Mouse (Mus musculus): ENCODE measurements around the gene Ttc9c. TPM values are rescaled to one million over a fixed set of nuclear protein-coding genes. Genes with fewer than 3 reads are reported as not detected.
"Not testable (repeated sequence)": the region's sequence is repeated elsewhere in the genome, so short reads cannot be mapped to it uniquely, and the experiment has no call there.

Gene Ttc9c
- polyA plus RNA-seq, 1 experiment from 2014 or later, result 57.2 TPM

DNA sequence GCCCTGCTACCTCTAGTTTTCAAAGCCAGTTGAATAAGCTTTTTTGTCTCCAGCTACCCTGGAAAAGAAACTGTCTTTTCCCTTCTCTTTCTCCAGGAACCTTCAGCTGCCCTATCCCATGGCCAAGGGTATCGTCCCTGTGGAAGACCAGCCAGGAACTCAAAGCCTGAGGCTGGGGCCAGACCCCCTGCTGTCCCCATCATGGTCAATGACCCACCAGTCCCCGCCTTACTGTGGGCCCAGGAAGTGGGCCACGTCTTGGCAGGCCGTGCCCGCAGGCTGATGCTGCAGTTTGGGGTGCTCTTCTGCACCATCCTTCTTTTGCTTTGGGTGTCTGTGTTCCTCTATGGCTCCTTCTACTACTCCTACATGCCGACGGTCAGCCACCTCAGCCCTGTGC is 21.9 kb upstream of the Ttc9c start:
- no peak for ATAC-seq (ENCODE audit: borderline replicate concordance, extremely low read depth, low FRiP score, low TSS enrichment)
- WGBS, result 89% methylated on average over 7 of the region's 7 CpGs
- no peak overlapping the region for H3K27ac ChIP-seq
- peak overlapping the region; percentile 81 for H3K4me2 ChIP-seq
- H3K4me3 ChIP-seq, result peak overlapping the region; percentile 53
- H3K36me3 ChIP-seq, result peaks cover 9% of the 10 kb centered on the region
- H3K4me1 ChIP-seq, result peaks cover 23% of the 10 kb centered on the region
- peak overlapping the region; percentile 48 for H3K9ac ChIP-seq
- H3K9me3 ChIP-seq, result no peaks in the 10 kb centered on the region
- H3K27me3 ChIP-seq, result no peaks in the 10 kb centered on the region

DNA sequence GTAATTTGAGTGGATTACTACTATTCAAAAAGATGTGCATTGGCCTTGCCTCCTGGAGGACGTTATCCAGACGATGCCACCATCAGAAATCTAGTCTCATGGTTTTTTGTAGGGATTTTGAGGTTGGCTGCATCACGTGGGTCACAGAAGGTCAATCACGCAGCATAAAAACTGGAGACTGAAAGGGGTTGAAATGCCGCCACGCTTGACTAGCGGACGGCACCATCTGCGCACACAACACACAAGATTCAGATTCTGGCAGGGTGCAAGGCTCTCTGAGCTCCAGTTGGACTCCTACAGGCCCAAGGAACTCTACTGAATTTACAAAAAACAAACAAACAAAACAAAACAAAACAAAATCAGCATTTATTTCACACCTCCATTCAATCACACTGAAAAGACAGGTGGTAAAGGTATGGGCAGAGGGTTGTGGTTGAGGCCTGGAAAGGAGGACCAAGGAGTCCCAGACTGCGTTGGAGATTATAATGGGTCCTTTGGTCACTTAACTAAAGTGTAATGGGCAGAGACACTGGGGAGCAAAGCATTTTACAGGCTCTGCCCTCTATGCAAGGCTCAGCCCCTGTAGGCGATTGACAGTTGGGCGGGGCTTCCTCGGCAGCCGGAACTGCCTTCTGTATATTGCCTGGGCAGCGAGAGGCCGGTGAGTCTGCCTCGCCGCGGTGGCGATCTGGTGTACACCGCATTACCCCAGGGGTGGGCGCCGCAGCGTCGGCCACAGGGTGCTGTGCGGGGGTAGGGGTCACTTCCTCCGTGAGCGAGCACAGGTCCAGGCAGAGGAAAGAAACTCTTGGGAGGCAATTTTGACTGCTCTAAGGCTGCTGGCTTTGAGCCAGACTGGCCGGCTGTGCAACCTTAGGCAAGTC is 21.0 kb upstream of the Ttc9c start:
- Histone ChIP-seq H3K9me3 (no peaks in the 10 kb centered on the region), H3K9ac (peak overlapping the region; percentile 48), H3K36me3 (0 out of 2 replicates have a peak, but pooled peaks cover 5% of the 10 kb centered on the region), H3K4me3 (peak overlapping the region; percentile 53), H3K27me3 (no peaks in the 10 kb centered on the region), H3K4me2 (peak overlapping the region; percentile 81), H3K4me1 (peaks cover 23% of the 10 kb centered on the region), H3K27ac (no peak overlapping the region)
- peak; percentile 66; the same call in 1 of the 2 replicates for ATAC-seq (ENCODE audit: borderline replicate concordance, extremely low read depth, low FRiP score, low TSS enrichment)
- WGBS, result 27% methylated on average over 29 of the region's 29 CpGs

DNA sequence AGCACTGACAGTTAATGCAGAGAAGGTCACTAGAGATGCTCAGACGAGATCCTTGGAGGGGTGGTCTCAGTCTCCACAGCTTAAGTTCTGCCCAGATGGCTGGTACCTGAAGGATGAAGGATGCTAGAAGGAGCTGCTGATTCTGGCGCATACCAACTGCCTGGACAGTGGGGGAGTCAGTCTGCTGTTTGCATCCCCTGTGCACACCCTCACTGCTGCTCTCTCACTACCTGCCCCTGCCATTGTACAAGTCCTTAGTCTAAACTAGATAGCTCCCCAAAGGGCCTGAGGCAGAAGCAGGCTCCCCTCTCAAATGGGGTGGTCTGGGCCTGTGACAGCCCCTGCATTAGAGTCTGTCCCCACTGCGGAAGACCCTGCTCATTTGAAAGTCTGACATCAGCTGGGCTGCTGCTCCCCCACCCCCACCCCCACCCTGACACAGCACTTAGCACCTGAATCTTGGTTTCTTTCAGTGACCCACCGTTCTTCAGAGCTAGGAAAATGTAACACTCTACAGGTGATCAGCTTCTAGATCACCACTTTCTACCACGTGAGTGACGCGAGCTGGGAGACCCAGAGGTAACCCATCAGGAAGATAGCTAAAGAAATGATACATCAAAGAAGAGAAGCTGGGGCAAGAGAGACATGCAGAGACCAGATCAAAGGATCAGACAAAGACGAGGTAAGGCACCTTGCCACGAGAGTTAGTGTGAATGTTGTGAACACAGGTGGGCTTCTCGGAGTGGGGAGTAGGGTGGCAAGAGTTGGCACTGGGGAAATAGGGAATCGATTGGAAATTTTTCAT is 20.2 kb upstream of the Ttc9c start, which contains the start of gene Gng3:
Gene Gng3, minus strand, starts transcription at position 92 of the 805 bp plus-strand sequence.
- Histone ChIP-seq H3K27me3 (no peaks in the 10 kb centered on the region), H3K4me1 (peaks cover 23% of the 10 kb centered on the region), H3K4me2 (peak within 1 kb of the TSS; percentile 86), H3K4me3 (peak within 1 kb of the TSS; percentile 59), H3K9me3 (no peaks in the 10 kb centered on the region), H3K9ac (peak within 1 kb of the TSS; percentile 72), H3K27ac (peak within 1 kb of the TSS; percentile 98), H3K36me3 (peaks cover 11% of the 10 kb centered on the region)
- no peak for ATAC-seq (ENCODE audit: borderline replicate concordance, extremely low read depth, low FRiP score, low TSS enrichment)
- 62% methylated on average over 11 of the region's 11 CpGs for WGBS

DNA sequence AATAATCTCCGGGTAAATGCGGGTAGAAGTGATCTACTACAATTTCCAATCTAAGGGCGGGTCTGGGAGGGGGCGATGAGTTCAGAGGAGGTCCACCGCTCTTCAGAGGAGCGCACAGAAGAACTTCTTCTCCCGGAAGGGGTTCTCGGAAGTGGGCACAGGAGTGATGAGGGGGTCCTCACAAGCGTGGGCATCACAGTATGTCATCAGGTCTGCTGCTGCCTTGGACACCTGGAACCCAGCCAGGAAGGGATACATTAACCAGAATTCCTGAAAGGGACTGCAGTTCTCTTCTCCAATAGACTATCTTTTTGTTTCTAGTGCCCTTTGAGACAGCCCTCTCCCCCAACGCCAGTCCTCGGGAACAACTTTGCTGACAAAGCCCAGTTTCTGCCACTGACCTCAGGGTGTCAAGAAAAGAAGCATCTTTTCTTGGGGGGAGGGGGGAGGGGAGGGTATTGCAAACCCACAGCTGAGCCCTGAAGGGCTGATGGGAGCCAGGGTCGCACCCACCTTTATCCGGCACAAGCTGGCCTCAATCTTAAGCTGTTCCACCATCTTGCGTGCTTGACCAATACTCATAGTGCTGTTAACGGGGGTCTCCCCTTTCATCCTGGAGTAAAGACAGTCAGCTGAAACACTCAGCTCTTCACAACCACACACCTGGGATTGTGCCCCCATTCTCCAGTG is 19.1 kb upstream of the Ttc9c start:
- Histone ChIP-seq H3K4me1 (peaks cover 23% of the 10 kb centered on the region), H3K27ac (peak overlapping the region; percentile 98), H3K4me2 (peak overlapping the region; percentile 86), H3K27me3 (no peaks in the 10 kb centered on the region), H3K9ac (peak overlapping the region; percentile 72), H3K4me3 (peak overlapping the region; percentile 59), H3K9me3 (no peaks in the 10 kb centered on the region), H3K36me3 (peaks cover 23% of the 10 kb centered on the region)
- peak; percentile 16; the same call in 1 of the 2 replicates for ATAC-seq (ENCODE audit: borderline replicate concordance, extremely low read depth, low FRiP score, low TSS enrichment)
- 15% methylated on average over 15 of the region's 15 CpGs for WGBS

DNA sequence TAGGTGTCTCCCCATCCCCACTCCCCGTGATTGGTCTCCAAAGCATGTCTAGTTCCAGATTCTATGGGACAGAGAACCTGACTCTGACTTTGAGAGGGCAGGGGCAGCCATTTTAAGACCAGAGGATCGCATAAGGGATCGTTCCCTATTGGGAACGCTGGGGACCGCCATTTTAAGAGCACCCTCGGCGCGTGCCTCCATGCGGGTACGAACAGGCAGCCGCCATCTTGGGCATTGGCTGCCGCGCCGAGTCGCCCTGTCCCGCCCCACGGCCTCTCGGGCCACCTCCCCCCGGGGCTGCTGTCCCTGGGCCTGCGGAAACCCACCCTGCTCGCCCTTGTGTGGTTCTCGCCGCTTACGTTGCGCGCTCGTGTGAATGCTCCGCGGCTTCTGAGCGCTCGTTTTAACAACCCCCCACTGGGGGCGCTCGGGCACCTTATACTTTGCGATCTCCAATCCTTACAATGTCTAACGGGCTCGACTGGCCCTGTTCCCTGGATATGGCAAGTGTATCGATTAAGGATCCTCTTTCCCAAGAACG is 18.2 kb upstream of the Ttc9c start, which contains the start of gene Bscl2:
Gene Bscl2, plus strand, starts transcription at position 217 of the 541 bp plus-strand sequence.
- ATAC-seq (ENCODE audit: borderline replicate concordance, extremely low read depth, low FRiP score, low TSS enrichment), result peak; percentile 79
- peaks cover 23% of the 10 kb centered on the region for H3K4me1 ChIP-seq
- no peaks in the 10 kb centered on the region for H3K27me3 ChIP-seq
- H3K9ac ChIP-seq, result peak within 1 kb of the TSS; percentile 72
- H3K36me3 ChIP-seq, result peaks cover 26% of the 10 kb centered on the region
- WGBS, result under 1% methylated on average over 37 of the region's 38 CpGs
- H3K4me2 ChIP-seq, result peak within 1 kb of the TSS; percentile 86
- no peaks in the 10 kb centered on the region for H3K9me3 ChIP-seq
- H3K4me3 ChIP-seq, result peak within 1 kb of the TSS; percentile 59
- peak within 1 kb of the TSS; percentile 98 for H3K27ac ChIP-seq

DNA sequence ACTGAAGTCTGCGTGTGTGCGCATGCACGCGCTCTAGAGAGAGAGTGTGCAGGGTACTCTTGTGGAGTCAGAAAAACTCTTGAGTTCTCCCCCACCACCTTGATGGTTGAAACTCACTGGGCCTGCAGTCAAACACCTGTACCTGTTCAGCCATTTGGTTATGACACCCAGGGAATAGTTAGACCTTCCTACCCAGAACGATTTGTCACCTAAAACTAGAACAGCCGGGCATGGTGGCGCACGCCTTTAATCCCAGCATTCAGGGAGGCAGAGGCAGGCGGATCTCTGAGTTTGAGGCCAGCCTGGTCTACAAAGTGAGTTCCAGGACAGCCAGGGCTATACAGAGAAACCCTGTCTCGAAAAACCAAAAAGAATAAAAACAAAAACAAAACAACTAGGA is 17.2 kb upstream of the Ttc9c start:
- not testable (repeated sequence) for ATAC-seq (ENCODE audit: borderline replicate concordance, extremely low read depth, low FRiP score, low TSS enrichment); H3K27ac ChIP-seq; H3K4me3 ChIP-seq; H3K27me3 ChIP-seq; H3K9me3 ChIP-seq; H3K9ac ChIP-seq; H3K4me2 ChIP-seq
- 96% methylated on average over 10 of the region's 10 CpGs for WGBS
- Histone ChIP-seq H3K36me3 (peaks cover 35% of the 10 kb centered on the region), H3K4me1 (peaks cover 23% of the 10 kb centered on the region)

DNA sequence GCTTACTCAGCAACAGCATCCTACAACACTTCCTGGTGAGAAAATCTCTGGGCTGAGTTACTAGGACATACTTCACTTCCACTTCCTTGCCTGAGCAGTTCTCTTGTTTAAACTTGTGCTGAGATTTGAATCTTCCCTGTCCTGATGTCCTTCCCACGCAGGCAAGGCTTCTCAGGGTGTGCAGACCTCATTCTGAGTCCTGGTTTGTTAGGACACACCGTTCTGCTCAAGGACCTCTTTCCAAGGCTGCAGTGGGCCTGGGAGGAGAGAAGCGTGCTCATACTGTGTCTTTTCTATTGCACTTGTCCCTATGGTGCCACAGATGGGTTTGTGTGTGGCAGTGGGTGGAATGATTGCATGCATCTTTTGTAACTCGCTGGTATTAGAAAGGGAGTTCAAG is 13.8 kb upstream of the Ttc9c start:
- no peak overlapping the region for H3K27ac ChIP-seq
- no peaks in the 10 kb centered on the region for H3K9me3 ChIP-seq
- no peak overlapping the region for H3K4me3 ChIP-seq
- peaks cover 69% of the 10 kb centered on the region for H3K36me3 ChIP-seq
- no peak overlapping the region for H3K9ac ChIP-seq
- H3K4me1 ChIP-seq, result 0 out of 2 replicates have a peak, but pooled peaks cover under 1% of the 10 kb centered on the region
- H3K4me2 ChIP-seq, result no peak overlapping the region
- WGBS, result 88% methylated on average over 4 of the region's 4 CpGs
- H3K27me3 ChIP-seq, result no peaks in the 10 kb centered on the region
- ATAC-seq (ENCODE audit: borderline replicate concordance, extremely low read depth, low FRiP score, low TSS enrichment), result no peak

DNA sequence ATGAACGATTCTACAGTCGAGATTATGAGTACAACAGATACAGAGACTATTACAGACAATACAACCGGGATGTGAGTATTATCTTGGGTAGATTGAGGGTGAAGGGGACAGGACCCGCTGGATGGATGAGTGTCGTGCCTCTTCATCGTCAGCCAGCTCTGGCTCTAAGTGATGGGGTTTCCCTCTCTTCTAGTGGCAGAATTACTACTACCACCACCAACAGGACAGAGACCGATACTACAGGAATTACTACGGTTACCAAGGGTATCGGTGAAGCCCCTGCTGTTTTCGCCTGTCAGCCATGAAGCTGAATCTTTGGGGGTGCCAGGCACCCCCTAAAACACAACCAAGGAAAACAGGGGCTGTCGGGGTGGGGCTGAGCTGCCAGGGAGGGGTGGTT is 12.1 kb upstream of the Ttc9c start:
- 79% methylated on average over 11 of the region's 11 CpGs for WGBS

DNA sequence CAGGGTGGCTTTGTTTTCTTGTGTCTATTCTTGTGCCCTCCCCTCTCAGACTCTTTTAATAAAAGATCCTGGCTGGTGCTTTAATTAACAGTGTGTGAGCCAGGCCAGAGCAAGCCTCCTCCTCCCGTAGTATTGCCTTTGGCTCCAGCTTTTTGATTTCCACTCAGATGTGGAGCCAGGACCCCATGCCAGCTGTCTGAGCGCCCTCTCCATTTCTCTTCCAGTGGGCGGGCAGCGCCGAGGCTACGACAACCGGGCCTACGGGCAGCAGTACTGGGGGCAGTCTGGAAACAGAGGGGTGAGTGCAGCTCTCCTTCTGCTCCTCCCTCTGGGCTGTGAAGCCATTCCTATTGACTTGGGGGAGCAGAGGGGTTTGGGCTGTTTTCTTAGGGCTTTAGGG is 11.5 kb upstream of the Ttc9c start:
- WGBS, result 90% methylated on average over 8 of the region's 8 CpGs
- H3K4me1 ChIP-seq, result no peaks in the 10 kb centered on the region
- no peak overlapping the region for H3K4me2 ChIP-seq
- no peak overlapping the region for H3K4me3 ChIP-seq
- no peak overlapping the region for H3K9ac ChIP-seq
- no peak for ATAC-seq (ENCODE audit: borderline replicate concordance, extremely low read depth, low FRiP score, low TSS enrichment)
- H3K9me3 ChIP-seq, result no peaks in the 10 kb centered on the region
- H3K27ac ChIP-seq, result no peak overlapping the region
- H3K36me3 ChIP-seq, result peaks cover 92% of the 10 kb centered on the region
- no peaks in the 10 kb centered on the region for H3K27me3 ChIP-seq

More for the DNA sequence above, 12.1 kb upstream of the Ttc9c start:
- Histone ChIP-seq H3K4me2 (no peak overlapping the region), H3K9me3 (no peaks in the 10 kb centered on the region), H3K36me3 (peaks cover 86% of the 10 kb centered on the region), H3K27me3 (no peaks in the 10 kb centered on the region), H3K4me3 (no peak overlapping the region), H3K4me1 (no peaks in the 10 kb centered on the region), H3K27ac (no peak overlapping the region), H3K9ac (no peak overlapping the region)
- ATAC-seq (ENCODE audit: borderline replicate concordance, extremely low read depth, low FRiP score, low TSS enrichment), result no peak

DNA sequence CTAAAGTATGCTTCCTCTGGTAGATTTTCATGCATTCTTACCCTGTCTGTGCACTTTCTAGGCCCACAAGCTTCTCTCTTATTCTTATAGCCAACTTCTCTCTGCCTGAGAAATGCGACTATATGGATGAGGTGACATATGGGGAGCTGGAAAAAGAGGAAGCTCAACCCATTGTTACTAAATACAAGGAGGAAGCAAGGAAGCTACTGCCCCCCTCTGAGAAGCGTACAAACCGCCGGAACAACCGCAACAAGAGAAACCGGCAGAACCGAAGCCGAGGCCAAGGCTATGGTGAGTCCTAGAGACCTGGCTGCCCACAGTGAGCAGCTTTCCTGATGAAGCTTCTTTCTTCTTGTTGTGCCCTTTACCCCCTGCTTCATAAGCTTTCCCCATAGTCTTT is 10.5 kb upstream of the Ttc9c start, which contains the start of gene AC129217.1:
Gene AC129217.1, plus strand, starts transcription at position 114 of the 400 bp plus-strand sequence.
- Histone ChIP-seq H3K27me3 (no peaks in the 10 kb centered on the region), H3K4me1 (no peaks in the 10 kb centered on the region), H3K9ac (no peak within 1 kb of the TSS), H3K36me3 (peaks cover 99% of the 10 kb centered on the region), H3K4me2 (no peak within 1 kb of the TSS), H3K9me3 (no peaks in the 10 kb centered on the region), H3K4me3 (no peak within 1 kb of the TSS), H3K27ac (no peak within 1 kb of the TSS)
- no peak for ATAC-seq (ENCODE audit: borderline replicate concordance, extremely low read depth, low FRiP score, low TSS enrichment)
- 91% methylated on average over 8 of the region's 8 CpGs for WGBS

DNA sequence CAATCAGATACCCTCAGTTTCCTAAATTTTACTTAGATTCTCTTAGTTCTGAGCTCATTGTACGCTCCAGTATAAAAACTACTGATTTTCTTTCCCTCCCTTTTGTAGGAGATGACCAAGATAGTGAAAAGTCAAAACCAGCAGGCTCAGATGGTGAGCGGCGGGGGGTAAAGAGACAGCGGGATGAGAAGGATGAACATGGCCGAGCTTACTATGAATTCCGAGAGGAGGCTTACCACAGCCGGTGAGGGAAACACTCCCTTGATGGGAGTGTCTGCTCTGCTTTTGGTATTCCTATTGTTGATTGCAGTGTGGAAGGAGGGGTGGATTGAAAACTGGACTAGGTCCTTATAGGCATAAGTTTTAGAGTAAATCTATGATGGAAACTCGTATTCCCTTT is 3.6 kb upstream of the Ttc9c start:
- ATAC-seq (ENCODE audit: borderline replicate concordance, extremely low read depth, low FRiP score, low TSS enrichment), result no peak
- Histone ChIP-seq H3K27me3 (no peaks in the 10 kb centered on the region), H3K27ac (no peak overlapping the region), H3K4me1 (peaks cover 20% of the 10 kb centered on the region), H3K36me3 (peaks cover 51% of the 10 kb centered on the region), H3K4me2 (peak overlapping the region; percentile 66), H3K9me3 (no peaks in the 10 kb centered on the region), H3K9ac (0 out of 2 replicates have a peak overlapping the region, but pooled peaks have one; percentile 10), H3K4me3 (peak overlapping the region; percentile 96)
- 70% methylated on average over 8 of the region's 8 CpGs for WGBS

All from lung, embryonic 15.5 days (tissue).